Mouse (Mus musculus) cerebral cortex, adult 2 months (tissue): ENCODE results near the gene Zfp266.

Experiments used
- WGBS: fragments of 180-500 bp; shearing (Covaris S2); methylation state at CpG from one replicate; pipeline ENCODE4 v1.1.7; 2018; 5-methylcytosine and 5-hydroxymethylcytosine counted together

The Zfp266 gene

DNA sequence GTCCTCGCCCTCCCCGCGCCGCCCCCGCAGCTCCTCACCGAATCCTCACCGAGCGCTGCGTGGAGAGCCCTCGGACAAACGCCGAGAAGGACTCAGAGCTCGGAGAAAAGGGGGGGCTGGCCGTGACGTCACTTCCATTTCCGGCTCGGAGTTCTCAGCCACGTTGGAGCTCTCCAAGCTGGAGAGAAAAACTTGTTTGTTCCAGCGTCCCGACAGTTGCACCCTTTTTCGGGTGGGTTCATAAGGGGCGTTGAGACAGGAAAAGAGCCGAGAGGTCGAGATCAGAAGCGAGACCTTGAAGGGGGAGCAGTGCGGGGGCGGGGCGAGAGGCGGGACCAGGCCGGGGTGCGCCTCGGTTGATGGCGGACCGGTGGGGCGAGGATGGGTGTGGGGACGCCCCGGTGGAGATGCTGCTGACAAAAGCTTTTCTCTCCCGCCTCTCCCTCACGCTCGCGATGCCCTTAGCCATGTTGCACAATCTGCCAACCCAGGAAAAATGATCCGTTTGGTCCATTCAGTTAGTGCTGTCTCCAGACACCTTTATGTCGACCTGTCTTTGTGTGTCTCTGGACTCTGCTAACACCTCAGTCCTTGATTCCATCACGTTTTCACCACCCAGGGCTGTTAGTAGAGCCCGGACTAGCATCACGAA lies at the start of gene Zfp266:
TSS of gene Zfp266 (minus strand) at position 112 of the 652 bp plus-strand sequence.
- WGBS, result under 1% methylated on average over 46 of the region's 46 CpGs

DNA sequence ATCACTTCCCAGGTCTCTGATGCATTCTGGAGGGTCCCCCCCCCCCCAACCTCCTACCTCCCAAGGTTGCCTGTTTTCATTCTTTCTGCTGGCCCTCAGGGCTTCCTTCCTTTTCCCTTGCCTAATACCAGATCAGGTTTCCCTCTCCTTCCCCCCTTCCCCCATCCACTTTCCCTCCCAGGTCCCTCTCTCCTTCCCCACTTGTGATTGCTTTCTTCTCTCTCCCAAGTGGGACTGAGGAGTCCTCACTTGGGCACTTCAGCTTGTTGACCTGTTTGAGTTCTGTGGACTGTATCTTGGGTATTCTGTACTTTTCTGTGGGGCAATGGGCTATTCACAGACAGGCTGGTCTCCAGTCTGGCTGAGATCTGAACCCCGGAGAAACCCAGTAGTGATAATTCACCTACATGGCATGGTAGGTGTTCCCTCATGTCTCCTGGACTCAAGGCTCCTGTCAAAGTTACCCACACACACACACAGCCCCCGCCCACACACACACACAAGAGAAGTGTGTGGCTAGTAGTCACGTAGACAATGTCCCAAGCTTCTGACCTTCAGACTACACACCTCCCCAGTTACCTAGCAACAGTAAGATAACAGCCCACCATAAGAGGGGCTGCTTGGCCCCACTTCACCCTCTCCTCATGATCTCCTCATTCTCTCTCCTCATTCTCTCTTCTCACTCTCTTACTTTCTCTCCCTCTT lies 44.3 kb upstream of the Zfp266 start:
- WGBS, result 78% methylated on average over 3 of the region's 3 CpGs

DNA sequence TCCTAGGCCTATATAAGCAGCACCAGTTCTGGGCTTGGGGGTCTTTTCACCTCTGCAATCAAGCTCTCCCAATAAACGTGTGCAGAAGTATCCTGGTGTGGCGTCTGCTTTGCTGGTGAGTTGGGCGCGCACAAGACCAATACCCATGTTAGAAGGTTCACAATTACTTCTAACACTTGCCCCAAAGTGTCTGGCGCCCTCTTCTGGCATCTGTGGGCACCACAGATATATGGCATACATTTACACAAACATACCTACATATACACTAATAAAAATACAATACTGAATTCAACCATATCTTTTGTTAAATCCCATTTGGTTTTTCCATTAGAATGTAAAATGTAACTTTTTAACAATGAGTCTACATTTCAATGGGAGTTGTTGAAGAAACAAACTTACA lies 41.0 kb upstream of the Zfp266 start:
- 81% methylated on average over 5 of the region's 5 CpGs for WGBS

DNA sequence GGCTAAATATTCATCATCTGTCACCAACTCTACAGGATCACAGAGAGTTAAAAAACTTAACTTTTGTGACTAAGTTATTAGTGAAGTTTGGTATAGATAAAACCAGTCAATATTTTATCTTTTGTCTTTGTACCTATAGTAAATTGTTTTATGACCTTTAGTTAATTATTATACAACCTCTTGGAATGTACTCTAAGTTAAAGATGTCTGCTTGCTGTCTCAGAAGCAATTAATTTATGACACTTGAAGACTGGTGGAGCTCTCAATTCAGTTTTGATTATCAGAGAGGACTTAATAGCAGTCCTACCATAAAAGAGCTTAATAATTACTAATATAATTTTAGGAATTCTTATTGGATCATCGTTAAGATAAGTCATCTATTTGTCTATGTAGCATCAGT lies 31.5 kb upstream of the Zfp266 start:
- 85% methylated on average over 1 of the region's 1 CpGs for WGBS

DNA sequence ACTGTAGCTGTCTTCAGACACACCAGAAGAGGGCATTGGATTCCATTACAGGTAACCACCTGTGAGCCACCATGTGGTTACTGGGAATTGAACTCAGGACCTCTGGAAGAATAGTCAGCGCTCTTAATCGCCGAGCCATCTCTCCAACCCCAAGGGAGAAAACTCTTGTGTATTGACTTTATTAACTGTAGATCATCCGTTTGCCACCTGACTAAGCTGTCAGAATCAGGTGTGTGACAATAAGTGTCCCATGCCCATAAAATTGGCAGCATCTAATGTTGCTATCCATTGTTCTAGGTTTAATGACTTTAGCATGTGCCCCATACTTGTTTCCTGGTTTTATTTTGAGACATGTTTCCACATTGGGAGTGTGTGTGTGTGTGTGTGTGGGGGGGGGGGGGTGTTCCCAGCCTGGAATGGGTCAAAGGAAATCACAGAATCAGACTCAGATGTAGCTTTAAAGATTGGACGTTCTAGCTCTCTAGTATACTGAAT lies 30.6 kb upstream of the Zfp266 start:
- WGBS, result 58% methylated on average over 5 of the region's 5 CpGs

DNA sequence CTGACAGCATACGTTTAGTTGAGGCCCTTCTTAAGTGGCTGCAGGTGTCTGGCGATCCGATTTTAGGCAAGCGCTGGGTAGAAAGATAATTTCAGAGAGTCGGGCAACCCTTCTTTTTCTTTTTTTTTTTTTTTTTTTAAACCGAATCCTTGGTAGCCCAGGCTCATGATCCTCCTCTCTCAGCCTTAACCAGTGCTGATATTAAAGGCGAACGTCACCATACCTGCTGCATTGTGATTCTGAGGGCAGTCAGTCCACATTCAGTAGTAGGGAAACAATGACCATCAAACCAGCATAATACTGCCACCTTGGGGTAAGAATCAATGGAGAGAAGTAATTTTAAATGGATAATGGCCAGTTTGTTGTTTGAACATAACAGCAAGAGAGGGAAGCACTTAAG lies 23.9 kb upstream of the Zfp266 start:
- 22% methylated on average over 8 of the region's 8 CpGs for WGBS

DNA sequence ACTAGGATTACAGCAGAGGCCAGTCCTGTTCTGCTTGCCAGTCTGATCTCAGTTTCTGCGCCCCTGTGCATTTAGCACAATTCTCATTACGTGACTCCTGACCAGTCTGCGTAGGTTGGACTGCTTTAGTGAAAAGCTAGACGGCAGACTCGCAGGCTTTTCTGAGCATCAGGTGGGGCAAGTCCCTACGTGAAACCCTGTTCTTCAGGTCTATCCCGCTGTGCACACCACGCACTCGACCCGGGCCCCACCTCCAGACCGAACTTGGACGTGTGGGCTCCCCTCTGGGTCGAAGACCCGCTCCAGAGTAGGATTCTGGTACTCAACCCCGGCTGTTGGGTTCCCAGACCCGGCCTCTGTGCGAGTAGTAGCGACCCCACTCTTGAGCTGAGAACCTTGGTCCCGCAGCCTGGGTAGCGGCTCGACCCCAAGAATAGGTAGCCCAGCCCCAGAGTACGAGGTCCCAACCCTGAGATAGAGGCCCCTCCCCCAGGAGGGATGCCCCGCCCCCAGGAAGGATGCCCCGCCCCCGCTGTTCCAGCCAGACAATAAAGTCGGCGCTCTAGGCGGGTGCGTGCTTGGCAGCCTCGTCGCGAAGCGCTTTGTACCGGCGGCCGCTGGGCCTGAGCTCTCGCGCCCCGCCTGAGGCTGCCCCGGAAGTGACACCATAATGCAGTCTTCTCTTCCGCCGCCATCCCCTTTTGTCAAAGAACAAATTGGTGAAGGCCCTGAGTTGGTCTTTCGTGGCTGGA lies 23.0 kb upstream of the Zfp266 start:
- 3% methylated on average over 43 of the region's 43 CpGs for WGBS

DNA sequence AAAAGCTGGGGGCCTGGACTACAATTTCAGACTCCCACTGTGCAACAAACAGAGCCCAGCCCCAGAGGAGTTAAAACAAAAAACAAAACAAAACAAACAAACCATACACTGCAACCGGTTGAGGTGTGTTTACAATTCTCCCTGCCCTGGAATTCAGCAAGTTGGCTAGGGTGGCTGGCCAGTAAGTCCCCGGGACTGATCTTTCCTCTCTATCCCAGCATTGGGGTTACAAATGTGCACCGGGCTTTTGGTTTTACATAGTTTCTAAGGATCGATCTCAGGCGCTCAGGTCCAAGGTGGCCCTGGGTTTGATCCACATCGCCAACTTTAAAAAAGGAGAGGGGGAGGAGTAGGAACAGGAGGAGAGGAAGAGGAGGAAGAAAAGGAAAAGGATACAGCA lies 22.3 kb upstream of the Zfp266 start:
- WGBS, result 41% methylated on average over 6 of the region's 6 CpGs

DNA sequence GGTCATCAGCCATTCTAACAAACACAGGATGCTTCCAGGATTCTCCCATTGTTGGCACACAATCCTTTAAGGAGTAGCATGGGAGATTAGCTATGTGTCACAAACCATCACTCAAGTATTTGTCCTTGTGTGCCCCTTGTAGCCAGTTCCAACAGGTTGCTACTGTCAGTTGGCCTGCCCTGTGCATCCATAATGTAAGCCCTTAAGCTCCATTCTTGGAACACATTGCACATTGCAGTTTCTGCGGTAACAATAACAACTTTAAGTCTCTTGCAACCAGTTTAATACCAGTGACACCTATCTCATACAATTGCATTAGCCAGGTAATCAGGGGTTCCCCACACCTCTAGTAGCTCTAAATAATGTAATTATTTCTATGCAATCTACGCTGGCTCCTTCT lies 15.4 kb upstream of the Zfp266 start:
- WGBS, result 90% methylated on average over 2 of the region's 2 CpGs

DNA sequence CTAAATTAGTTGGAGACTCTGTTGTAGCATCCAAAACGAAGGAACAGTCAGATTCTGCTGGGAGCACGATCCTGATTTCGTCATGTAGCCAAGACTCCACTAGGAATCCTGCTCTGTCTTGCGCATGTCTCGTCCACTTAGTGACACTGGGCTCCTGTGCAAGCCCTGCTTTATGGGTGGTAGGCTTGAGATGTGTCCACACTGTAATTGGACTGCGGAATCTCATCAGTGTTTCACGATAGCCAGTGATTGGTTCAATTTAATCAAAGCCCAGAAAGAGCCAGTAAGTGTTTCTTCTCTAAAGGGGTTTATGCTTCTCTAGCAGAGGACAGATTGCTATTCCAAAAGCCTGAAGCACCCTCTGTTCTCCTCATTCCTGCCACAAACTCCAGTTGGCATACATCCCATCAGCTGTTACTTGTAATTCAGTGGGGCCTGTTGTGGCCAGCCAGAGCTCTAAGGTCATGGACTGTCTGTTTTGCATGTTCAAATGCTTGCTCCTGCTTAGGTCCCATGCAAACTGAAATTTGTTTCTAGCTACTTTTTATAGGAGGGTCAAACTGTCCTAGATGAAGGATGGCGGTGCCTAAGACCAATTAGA lies 13.2 kb upstream of the Zfp266 start:
- 62% methylated on average over 8 of the region's 8 CpGs for WGBS

DNA sequence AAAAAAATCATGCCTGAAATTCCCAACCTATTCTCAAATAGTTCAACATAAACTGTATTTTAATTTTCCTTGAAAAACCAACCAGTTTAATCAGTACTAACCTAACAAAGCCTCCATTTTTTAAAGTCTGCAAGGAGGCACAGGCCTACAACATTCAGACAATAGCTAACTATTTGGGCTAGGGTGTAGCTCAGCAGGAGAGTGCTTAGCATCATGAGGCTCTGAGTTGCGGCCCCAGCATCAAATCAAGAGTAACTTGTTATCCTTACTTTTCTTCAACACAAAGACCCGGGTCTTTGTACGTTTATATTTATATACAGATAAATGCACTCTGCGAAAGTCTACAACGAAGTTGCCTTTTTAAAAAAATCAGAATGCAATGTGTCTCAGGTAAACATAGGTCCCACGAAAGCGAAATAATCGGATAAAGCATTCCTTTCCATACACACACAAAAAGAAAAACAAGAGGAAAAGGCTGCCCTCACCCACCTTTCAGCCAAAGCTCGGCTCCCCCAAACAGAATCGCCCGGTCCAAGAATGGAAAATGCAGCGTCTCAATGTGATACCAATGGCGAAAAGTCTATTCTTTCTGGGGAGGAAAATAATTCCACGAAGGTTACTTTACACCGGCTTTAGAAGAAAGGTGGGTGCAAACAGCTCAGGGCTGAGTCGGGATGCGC lies 546 bp downstream of the Zfp266 start:
- WGBS, result under 1% methylated on average over 17 of the region's 17 CpGs

DNA sequence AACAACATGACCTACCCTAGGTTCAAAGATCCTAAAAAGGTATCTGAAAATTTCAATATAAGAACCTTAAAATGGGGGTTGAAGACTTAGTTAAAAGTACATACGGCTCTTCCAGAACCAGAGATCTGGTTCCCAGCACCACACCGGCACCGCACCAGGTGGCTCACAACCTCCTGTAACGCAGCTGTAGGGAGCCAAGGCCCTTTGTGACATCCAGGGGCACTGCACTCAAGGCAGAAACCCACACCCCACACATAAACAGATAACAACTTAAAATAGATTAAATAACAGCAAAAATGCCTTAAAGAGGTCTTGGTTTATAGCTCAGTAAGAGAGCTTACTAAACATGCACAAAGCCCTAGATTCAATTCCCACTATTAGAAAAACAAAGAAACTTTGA lies 1.3 kb downstream of the Zfp266 start:
- 15% methylated on average over 4 of the region's 4 CpGs for WGBS

DNA sequence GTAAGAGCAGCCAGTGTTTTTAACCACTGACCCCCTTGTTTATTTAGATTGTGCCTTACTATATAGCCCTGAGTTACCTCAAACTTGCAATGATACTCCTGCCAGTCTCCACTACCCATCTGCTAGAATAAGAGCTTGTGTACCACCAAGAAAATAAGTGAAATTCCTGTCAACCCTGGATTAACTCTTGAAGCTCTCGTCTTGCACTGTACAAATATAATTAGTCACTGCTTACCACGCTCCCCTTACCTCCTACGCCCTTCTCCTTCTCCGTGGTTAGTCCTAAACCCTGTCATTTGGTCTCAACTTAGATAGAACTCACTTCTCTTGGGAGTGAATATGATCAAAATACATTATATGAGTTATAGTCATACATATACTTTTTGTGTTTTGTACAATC lies 2.5 kb downstream of the Zfp266 start:
- WGBS, result 43% methylated on average over 4 of the region's 4 CpGs

DNA sequence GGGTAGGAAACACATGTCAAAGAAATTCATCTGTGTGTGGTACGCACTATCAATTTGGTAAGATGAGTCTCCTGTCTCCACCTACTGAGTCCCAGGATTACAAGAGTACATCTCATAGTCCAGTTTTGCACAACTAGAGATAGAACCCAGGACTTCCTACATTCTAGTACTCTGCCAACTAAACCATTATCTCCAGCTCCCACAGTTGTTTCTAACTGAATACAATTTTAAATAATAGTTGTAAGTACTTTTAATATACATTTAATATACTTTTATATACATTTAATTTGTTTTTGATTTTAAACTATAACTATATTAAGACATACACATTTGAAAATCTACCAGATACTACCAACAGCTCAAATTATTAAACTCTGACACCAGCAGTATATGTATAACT lies 3.5 kb downstream of the Zfp266 start:
- 98% methylated on average over 1 of the region's 1 CpGs for WGBS

DNA sequence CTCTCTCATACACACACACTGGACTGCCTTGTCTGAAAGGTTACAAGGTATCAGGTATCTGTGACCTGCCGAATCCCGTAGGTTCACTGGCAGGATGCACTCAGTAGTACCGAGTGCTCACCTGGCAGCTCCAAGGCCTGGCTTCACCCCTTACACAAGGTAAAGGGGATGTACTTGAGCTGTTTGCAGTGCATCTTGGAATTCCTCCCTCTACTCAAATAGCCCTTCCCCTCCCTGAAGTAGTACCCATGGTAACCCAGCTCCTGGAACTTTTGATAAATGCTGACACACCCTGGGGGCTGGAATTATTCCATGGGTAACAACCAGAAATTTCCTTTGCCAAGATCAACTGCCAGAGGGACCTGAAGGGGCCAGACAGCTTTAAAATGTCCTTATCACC lies 7.2 kb downstream of the Zfp266 start:
- 85% methylated on average over 3 of the region's 3 CpGs for WGBS

DNA sequence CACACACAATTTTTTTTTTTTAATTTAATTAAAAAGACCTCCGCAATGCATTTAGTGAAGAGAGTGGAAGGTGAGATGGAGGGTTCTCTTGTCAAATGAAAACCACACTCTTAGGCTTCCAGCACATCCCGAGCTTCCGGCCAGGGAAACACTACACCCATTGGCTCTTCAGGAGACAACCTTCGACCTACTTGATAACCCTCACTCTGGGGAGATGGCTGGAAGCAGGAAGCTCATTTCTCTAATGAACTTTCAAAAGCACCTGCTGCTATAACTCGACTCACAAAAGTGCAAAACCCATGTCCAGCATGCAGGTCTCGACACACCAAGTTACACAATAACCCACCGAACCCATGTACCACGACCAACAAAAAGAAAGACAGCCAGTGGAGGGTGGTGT lies 8.5 kb downstream of the Zfp266 start:
- 86% methylated on average over 8 of the region's 8 CpGs for WGBS

DNA sequence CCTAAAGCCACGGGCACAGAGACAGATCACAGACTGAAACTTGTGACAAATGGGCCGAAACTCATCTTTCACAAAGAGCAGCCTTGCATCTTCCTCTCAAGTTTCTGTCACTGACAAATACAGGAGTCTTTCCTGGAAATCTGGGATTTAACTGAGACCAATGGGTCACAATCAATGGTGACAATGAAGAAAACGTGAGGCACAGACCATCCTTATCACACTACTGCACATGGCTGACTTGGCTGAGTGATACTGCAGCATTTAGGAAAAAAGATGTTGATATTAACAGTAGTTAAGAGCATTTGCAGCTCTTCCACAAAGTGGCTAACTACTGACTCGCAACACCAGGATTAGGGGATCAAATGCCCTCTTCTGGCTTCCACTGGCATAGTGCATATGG lies 9.6 kb downstream of the Zfp266 start:
- WGBS, result 81% methylated on average over 4 of the region's 4 CpGs

DNA sequence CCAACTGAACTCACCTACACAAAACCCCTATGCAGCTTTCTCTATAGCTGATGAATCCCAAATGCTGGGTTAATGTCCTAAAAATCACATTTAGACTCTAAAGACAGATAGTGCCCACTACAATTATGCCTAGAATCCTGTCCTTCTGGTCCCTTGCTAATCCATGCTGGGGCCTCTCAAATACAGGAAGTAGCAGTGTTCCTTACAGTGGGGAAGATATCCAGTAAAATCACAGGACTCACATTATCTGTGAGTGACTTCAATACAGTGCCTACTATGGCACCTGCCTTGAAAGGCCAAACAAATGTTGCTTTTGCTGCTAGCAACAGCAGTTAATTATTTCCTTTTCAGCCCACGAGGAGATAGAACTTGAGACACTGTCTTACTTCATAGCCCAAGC lies 10.9 kb downstream of the Zfp266 start:
- WGBS, result 27% methylated on average over 1 of the region's 1 CpGs

DNA sequence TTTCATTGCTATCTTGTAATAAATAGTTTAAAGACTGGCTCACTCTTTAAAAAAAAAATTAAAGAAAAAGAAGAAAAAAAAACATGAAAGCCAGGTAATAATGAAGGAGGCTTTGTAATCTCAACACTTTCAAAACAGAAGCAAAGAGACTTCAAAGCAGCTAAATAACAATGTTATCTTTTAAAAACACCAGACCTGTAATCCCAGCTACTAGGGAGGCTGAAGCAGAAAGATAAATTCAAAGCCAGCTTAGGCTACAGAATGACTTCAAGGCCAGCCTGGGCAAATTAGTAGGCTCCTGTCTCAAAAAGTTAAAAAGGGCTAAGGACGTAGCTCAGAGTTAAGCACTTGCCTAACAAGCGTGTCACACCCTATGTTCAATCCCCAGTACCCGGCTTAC lies 11.5 kb downstream of the Zfp266 start:
- 84% methylated on average over 3 of the region's 3 CpGs for WGBS

DNA sequence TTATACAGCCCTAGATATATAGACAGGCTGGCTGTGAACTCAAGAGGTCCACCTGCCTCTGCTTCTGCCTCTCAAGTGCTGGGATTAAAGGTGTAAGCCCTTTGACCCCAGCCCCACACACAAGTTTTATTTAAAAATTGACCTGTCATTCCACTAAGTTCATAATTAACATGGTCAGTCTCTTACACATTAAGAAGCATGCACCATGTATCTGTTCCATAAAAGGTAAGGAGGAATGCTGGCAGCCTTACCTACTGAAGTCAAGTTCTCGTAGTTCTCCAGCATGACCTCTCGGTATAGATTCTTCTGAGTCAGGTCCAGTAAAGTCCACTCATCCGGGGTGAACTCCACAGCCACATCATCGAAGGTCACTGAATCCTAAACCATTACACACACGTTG lies 16.4 kb downstream of the Zfp266 start:
- 90% methylated on average over 5 of the region's 5 CpGs for WGBS

DNA sequence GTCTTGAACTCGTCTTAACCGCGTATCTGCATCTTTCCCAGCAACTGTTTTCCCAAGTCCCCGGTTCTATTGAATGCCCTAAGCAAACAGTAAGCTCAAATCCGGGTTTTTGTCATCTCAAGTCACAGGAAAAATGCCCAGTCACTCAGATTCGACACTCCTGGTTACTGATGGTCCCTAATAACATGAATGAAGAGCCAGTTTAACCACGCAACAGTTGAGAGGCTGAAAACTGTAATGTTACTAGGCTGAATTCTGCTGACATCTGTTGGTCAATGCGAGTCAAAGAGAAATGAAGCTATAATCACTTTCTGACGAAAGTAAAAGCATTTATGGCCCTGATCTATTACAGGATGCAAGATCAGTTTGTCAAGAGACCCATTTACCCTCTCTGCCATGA lies 27.9 kb downstream of the Zfp266 start:
- under 1% methylated on average over 9 of the region's 9 CpGs for WGBS
